Mouse (Mus musculus) ES-Bruce4 (cell line): ENCODE measurements around the gene Large2.

Source experiments
- CTCF ChIP-seq: IDR thresholded peaks from one replicate; pipeline ENCODE4 v1.8.1; 2011; ENCODE audit warnings: low read depth, low read length
- POLR2A ChIP-seq: IDR thresholded peaks from one replicate; pipeline ENCODE4 v1.8.1; 2011; ENCODE audit warnings: low read length; ENCODE audit not compliant: insufficient read depth

- no peak for TF ChIP-seq POLR2A
- TF ChIP-seq CTCF, result peak; percentile 78
These were observed 43.3 kb downstream of the Large2 start for GRCm38 (mm10) chr2:92331410-92331809.
